Mouse (Mus musculus) liver, postnatal 0 days (tissue): ENCODE measurements at regions not wholly inside any gene's neighbourhood (a gene's known extent, or its start where the extent isn't known, plus 50 kb on each side); places are given as distances from the start of the nearest gene placed in this dataset.

Experiments used
- CTCF ChIP-seq: sonication (generic); IDR thresholded peaks from 2 replicates; pipeline ENCODE4 v1.5.1; 2016; ENCODE audit warnings: antibody characterized with exemption, low read depth
- EP300 ChIP-seq: IDR thresholded peaks from 2 replicates; pipeline ENCODE4 v1.6.1; 2016; ENCODE audit warnings: antibody characterized with exemption, low read depth, mild to moderate bottlenecking

- TF ChIP-seq CTCF (no peak), EP300 (no peak)
Observed at GRCm38 (mm10) chr2:30661147-30661546, 66.3 kb downstream of the Cstad start.
